Mouse (Mus musculus) thymus, adult 2 months (tissue): ENCODE results near the gene Arrdc5.

Experiments
- CTCF ChIP-seq: fragments of 200-500 bp; IDR thresholded peaks from 2 replicates; pipeline ENCODE4 v1.5.1; 2012; ENCODE audit warnings: mild to moderate bottlenecking, control low read depth, low read length, moderate library complexity, borderline replicate concordance; ENCODE audit not compliant: control insufficient read depth, poor library complexity, insufficient read depth; ENCODE audit errors: extremely low read depth
- POLR2A ChIP-seq: fragments of 200-500 bp; IDR thresholded peaks from 2 replicates; pipeline ENCODE4 v1.6.1; 2012; ENCODE audit warnings: mild to moderate bottlenecking, low read length, control low read depth, moderate library complexity; ENCODE audit not compliant: control insufficient read depth, poor library complexity, insufficient read depth; ENCODE audit errors: extremely low read depth

- TF ChIP-seq POLR2A (no peak), CTCF (no peak)
Observed at GRCm38 (mm10) chr17:56298238-56298637, 1.8 kb downstream of the Arrdc5 start.
